Mouse (Mus musculus) heart, adult 2 months (tissue): Measurements from ENCODE around the gene Mgea5.

Experiments used
- CTCF ChIP-seq: fragments of 200-600 bp; IDR thresholded peaks from 2 replicates; pipeline ENCODE4 v1.8.1; 2022; ENCODE audit warnings: antibody characterized with exemption, mild to moderate bottlenecking, moderate library complexity
- EP300 ChIP-seq: fragments of 200-500 bp; IDR thresholded peaks from 2 replicates; pipeline ENCODE4 v1.6.1; 2011; ENCODE audit warnings: low read depth, low read length, control low read depth; ENCODE audit not compliant: insufficient read depth
- POLR2A ChIP-seq: fragments of 200-500 bp; IDR thresholded peaks from 2 replicates; pipeline ENCODE4 v1.6.1; 2011; ENCODE audit warnings: mild to moderate bottlenecking, low read depth, low read length, control low read depth; ENCODE audit not compliant: insufficient read depth

- TF ChIP-seq POLR2A (no peak), EP300 (no peak), CTCF (no peak)
Measured at GRCm38 (mm10) chr19:45792404-45792803, 8.8 kb upstream of the Mgea5 start.
